Mouse (Mus musculus) retina, embryonic 14.5 days (tissue): ENCODE data around the gene Gpr107.
A peak's percentile ranks its signal among the peaks of the same experiment; 100 is the strongest.

Source experiments
- DNase-seq: peaks from one replicate; pipeline ENCODE4 v3.0.0-alpha.2; 2015; ENCODE audit warnings: low spot score

The Gpr107 gene

DNA sequence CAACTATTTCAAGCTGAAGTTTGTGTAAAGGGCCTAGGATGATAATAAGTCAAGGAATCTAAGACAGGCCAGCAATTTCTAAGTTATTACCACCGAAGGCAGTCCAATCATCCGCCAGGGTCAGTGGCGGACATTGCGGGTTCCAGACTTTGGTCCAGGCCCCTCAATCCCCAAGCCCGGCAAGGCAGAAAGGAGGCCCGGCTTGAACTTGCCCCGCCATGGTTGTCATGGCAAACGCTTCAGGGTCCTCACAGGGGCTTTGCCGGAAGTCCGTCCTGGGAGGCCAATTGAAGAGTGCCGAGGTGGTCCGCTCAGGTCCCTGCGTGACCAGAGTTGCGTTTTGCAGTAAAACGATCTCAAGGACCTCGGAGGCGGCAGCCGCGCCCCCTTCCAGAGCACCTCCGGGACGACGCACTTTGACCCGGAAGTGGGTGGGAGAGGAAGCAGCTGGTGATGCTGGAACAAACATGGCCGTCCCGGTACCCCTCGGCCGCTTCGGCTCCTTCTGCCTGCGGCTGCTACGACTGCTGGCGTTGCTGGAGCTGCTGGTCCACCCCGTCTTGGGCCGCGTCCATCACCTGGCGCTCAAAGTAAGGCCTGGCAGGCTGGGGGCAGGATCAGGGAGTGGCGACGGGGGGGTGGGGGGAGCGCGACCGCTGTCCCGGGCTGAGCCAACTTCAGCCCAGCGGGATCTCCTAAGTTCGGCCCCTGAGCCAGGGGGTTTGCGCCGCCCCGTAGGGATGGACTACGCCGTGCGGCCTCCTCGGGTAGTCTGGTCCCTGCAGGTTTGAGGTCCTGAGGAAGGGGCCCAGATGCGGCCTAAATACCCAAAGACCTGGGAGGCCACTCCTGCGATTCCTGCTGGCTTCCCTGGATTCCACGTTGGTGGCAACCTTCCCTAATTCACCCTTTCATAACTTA is at the start of gene Gpr107:
Gpr107 (plus strand) TSS at position 425 of the 921 bp plus-strand sequence.
- peak; percentile 87 for DNase-seq

DNA sequence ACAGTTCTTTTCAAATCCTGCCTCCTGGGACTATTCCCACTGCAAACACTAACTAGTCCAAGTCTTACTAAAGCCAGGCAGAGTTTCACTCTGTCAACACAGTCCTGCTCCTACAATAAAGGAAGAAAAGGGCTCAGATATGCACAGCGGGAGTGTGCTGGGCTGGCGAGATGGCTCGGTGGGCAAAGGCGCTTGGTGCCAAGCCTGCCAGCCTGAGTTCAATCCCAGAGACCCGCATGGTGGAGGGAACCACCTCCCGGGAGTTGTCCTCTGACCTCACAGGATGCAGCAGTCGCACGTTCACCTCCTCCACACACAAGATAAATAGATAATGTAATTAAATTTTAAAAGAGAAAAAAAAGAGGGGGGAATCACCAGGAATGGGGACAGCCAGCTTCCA is 48.8 kb upstream of the Gpr107 start:
- DNase-seq, result no peak

DNA sequence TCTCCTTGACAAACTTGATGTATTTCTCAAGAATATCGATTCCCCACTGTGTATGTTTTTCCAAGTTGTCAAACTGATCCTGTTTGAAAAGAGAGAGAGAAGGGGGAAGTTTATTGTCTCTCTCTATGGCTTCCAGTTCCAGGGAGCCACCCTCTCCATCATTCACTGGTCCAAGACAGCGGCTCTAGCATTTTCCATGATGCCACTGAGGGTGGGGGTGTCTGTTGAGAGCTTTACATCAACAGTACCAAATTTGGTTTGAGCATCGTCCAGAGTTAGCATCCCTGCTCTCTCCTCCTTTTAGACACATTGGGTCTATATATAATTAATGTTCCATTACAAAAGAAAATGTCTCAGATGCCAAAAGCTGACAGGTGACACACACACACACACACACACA is 46.8 kb upstream of the Gpr107 start:
- no peak for DNase-seq

DNA sequence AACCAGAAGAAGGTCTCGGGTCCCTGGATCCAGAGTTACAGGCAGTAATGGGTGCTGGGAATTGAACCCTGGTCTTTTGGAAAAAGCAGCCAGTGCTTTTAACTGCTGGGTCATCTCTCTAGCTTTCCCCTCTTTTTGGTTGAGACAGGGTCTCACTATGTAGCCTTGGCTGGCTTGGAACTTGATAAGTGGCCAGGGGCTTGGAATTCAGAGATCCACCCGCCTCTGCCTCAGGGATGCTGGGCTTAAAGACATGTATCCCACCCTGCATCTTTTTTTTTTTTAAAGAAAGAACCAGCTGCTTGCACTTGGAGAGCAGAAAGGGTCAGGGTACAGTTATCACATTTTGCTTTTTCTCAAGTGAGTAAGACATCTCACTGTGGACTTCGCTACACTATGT is 46.1 kb upstream of the Gpr107 start:
- DNase-seq, result no peak

DNA sequence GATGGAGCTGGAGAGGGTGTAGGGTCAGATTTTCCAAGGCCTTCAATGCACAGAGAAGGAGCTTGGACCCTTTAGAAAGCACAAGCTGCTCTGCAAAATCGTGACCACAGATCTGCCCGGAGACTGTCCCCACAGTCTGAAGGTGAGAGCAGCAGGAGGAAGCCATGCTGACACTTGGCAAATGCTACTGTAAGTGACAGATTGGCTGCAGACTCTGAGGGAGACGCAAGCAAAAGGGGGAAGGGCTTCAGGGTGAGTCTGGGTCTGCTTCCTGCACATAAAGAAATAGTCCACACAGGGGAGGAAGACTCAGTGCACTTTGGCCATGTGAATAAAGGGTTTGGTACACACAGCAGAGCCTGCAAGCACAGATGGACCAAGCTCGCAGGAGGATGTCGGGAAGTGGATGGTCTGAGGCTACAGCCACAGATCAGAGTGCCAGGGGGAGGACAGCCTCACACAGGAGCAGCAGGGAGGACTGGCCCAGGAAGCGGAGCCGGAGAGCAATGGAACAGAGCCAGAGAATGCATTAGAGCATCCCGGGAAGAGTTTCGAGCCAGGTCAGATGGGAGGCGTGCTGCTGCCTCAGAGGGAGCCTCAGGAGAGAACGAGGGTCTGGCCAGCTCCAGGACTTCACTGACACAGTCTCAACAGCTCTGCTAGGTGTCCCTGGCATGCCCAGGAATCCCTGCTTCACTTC is 45.3 kb upstream of the Gpr107 start:
- DNase-seq, result no peak

DNA sequence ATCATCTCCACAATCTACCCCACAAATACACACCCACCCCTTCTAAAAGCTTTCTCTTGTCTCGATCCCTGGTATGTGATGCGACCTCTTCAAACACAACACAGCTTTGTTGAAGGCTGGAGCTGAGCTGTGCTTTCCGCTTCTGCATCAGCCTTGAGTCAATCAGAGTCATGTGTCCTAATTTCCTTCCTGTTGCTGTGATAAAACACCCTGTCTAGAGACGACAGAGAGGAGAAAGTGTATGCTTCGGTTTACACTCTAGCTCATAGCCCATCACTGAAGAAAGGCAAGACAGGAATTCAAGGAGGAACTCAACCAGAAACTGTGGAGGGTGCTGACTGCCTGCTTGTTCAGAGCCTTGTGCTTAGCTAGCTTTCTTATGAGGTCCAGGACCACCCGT is 43.9 kb upstream of the Gpr107 start:
- DNase-seq, result no peak

DNA sequence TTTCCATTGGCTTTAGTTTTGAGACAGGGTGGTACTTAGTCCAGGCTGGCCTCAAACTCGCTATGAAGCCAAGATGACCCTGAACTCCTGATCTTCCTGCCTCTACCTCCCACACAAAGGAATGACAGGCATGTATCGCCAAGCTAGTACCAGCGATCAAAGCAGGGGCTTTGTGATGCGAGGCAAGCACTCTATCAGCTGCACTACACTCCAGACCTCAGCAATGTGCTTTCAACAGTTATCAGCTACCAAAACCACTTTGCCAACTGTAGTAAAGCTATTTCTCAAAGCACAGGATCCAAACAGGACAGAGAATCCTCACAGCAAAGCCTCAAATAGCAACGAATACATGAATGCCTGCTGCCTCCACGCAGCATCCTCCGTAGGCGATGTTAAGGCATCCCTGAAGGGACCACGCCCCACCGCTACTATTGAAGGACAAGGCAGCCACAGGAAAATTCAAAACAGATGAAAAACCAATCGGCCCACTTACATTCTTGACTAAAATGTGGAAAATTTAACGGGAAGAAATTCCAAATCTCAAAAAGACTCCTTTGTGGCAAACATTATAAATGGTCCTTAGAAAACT is 42.1 kb upstream of the Gpr107 start:
- no peak for DNase-seq

DNA sequence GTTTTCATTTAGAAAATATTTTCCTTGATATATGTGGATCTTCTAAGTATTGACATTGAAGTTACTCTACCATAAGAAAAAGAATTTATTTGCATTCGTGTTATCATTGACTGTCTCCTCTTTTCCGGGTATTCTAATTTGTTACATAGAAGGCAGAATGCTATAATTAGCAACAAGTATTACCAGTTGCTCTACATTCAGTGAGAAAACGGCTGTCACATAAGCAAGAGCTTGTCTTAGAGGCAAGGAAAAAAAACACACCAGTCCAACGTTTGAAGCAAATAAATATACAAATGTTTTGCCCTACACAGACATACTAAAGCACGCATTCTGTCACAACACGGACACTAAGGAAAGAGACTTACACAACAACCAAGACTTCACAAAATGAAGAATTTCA is 40.4 kb upstream of the Gpr107 start:
- no peak for DNase-seq

DNA sequence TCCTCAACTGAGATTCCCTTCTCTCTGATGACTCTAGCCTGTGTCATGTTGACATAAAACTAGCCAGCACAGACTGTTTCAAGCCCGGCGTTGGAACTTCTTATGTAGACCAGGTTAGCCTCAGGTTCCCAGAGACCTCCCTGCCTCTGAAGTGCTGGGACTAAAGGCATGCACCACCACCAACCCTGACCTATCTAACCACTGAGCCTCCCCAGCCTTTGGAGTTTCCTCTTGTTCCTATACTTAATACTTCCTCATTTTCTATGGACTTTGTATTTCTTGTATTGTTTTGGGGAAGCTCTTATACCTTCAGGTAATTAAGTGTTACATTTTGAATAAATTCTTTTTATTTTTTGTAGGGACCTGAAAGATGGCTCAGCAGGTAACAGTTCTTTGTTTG is 37.9 kb upstream of the Gpr107 start:
- DNase-seq, result no peak

DNA sequence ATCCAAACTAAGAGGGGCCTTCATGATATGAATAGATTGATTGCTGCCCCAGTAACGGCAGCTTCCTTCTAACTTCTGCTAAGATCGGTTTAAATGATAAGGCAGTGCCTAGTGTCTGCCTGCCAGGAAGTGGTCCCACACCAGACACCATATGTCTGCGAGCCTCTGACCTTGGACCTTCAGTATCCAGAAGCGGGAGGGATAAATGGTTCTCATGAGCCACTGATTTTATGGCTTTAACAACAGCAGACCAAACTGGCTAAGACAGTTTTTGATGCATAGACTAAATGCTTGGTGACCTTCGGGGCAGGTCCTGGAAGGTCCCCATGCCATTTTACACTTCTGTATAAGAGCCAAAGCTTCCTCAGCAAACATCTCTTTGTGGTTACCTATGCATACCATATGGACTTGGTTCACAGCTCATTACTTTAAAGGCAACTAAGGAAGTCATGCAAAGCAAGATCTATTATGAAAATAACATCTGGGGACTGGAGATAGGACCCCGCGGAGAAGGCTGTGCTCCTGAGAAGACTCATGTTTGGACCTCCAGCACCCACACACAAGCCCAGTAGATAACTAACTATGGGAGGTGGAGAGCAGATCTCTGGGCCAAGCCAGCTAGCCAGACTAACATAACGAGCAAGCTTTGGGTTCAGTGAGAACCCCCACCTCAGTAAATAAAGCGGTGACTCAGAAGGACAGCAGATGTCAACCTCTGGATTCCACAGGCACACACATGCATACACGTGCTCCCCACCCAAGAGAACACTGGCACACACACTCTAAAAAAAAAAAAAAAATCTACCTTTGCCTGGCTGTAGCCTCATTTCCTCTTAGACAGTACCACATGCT is 36.8 kb upstream of the Gpr107 start:
- DNase-seq, result no peak

DNA sequence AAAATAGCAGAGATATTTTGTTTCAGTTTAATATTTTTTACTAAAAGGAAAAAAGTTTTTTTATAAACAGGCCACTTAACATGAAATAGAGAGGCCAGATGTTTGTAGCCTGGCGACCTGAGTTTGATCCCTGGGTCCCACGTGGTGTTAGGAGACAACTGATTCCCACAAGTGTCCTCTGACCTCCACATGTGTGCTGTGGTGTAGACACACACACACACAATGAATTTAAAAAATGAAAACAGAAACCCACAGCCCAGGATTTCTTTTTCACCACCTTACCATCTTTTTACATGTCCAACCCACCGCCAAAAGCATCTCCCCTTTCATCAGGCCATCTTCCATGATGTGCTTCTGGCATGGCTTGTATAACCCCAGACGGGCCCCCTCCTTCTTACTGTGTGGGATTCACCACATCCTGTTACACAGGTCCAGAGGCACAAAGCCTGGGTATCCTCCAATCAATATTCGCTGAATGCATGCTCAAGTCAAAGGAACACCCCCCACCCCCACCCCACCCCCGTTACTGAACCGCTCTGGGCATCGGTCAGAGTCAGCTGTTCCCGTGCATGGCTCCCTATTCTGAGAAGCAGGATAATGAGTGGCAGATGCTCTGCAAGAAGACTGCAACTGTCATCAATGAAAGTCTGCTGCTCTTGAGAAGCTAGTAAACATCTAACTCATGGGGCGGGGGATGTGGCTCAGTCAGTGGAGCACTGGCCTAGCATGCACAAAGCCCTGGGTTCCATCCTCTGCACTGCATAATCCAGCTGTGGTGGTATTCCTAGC is 36.0 kb upstream of the Gpr107 start:
- DNase-seq, result peak; percentile 26

DNA sequence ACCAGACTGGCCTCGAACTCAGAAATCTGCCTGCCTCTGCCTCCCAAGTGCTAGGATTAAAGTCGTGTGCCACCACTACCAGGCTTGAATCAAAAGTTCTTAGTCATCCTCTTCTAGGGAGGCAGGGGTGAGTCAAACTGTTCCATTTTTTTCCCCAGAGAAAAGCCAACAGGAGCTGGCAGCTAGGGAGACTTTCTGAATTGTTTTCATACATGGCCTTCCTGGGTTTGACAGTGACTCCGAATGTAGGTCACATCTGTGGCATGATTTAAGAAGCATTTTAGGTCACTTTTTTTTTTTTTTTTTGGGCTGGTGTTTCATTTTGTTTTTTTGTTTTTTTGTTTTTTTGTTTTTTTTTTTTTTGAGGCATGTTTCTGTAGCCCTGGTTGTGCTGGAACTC is 33.9 kb upstream of the Gpr107 start:
- DNase-seq, result no peak

DNA sequence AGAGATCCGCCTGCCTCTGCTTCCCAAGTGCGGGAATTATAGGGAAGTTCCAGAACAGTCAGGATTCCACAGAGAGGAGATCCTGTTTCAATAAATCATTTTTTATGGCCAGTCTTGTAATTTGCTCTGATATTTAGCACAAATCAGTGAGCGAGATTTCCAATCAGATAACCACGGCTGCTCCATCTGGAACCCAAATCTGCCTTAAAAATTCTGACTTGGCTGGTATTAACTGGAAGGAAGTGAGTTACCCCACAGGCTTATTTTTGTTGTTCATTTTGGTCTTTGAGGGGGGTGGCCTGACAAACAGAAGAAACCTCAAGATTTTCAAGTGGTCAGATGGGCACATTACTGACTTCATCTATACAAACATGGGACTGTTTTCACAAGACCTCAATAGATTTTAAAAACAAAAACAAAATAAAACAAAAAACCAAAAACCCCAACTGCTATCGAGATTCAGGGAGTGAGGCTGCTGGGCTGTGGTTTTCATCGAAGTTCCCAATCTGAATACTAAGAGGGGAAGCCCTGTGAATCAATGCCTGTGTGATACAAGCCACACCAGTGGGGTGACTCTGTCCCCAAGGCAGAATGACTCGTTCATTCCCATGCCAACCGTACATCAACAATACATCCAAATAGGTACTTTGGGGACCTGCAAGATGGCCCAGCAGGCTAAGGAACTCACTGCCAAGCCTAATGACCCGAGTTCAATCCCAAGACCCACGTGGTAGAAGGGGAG is 33.3 kb upstream of the Gpr107 start:
- no peak for DNase-seq

DNA sequence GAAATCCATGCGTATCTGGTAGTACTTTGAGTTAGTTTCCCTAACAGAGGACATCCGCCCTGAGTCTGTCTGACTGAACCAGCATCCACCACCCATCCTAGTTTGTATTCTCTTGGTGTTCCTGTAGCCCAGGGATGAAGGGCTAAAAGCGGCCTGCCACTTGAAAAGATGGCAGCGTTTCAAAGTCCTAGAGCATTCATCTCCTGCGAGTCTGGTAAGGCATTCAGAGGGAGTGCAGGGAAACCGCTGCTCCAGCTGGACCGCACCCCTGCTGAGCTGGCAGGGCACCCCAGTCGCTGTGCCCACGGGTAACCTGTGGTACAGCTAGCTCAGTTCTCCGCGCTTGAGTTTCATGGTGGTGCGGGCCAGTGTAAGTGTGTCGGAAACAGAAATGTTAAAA is 32.3 kb upstream of the Gpr107 start:
- DNase-seq, result no peak

DNA sequence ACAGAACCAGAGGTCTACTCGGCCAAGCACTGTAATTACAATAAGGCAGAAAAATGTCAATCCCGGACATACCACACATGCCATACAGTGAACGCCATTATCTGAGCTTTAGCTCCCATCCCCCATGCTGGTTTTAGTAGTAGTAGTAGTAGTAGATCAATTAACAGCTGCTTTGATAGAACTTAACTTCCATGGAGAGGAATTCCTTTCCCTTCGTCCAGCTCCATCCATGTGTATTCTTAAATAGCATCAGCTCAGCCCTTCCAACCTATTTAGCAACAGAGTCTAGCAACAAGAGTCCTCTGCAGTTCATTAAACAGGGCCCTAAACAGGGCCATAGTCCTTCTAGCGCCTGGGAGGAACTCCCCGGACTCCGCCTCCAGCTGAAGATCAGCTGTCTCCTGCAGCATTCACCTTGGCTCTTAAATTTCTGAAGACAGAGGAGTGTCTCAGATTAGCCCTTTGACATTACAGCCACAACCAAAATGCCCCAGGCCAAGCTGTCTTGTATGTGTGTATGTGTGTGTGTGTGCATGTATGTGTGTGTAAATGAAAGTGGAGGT is 30.9 kb upstream of the Gpr107 start:
- no peak for DNase-seq

DNA sequence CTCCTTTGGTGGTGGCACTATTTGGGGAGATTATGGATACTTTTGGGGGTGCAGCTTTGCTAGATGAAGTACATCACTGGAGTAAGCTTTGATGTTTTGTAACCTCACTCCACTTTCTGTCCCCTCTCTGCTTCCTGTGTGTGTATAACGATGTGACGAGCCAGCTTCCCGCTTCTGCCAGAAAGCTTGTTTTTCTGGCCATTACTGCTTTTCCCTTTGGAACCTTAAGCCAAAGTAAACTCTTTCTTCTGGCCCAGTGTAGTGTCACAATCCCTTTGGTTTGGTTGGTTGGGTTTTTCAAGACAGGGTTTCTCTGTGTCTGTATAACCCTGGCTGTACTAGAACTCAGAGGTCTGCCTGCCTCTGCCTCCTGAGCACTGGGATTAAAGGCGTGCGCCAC is 29.3 kb upstream of the Gpr107 start:
- no peak for DNase-seq

DNA sequence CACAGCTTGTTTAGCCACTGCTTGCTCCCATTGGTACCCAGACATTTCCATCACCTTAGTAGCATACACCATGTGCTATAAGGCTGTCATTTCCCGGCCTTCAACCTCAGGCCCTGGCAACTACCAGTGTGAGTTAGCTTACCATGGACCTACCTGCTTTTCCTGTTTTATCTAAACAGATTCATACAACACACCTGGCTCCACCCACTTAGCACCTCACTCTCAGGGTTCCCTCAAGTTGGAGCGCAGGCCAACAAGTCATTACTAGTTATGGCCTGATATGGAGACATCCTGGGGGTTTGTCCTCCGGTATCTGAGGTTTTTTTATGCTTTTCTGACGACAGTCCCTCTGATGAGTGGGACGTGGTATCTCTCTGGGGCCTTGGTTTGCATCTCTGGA is 28.6 kb upstream of the Gpr107 start:
- no peak for DNase-seq

DNA sequence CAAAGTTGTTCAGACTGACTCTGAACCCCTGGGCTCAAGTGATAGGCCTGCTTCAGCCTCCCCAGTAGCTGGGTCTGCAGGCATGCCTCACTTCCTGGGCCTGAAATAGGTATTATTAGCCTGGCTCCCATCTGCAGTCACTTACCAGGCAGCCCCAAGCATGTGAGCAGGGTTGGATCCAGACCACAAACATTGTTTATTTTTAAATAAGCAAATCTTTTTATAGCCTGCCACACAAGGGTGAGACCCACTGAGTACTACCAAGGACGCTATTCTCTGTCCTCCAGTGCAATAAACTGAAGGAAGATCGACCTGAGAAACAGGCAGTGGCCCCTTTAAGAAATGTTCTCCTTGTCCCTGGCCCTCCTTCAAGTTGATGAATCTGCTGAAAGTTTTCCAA is 27.4 kb upstream of the Gpr107 start:
- DNase-seq, result no peak

DNA sequence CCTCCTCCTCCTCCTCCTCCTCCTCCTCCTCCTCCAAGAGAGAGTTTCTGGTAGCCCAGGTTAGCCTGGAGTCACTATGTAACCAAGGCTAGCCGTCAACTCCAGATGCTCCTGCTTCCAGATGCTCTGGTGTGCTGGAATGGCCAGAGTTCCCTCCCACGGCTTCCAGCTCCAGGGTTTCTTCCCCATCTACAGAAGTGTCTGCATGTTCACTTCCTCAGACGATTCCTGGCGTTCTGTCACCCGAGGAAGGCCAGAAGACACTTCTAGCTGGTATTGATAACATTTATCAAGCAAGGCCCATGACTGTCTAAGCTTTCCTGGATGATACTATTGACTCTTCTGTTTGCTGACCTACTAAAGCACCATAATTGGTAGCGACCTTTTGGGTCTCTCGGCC is 27.0 kb upstream of the Gpr107 start:
- DNase-seq, result no peak

DNA sequence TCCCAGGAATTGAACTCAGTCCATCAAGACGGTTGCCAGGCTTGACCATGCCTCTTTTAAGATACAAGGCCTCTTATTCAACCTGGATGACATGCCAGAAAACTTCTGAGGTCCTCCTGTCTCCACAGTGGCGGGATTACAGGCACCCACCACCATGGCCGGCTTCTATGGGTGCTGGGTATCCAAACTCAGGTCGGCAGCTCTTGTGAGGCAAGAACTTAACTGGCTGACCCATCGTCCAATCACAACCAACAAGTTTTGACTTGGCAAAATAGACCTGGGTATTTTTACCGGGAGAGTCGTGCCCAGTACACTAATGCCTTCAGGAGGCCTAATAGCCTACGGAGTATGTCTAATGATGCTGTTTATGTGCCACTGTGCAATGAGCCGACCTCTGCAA is 26.1 kb upstream of the Gpr107 start:
- DNase-seq, result no peak
